Mouse (Mus musculus): ENCODE measurements around the gene Tmem59l.

Gene Tmem59l

DNA sequence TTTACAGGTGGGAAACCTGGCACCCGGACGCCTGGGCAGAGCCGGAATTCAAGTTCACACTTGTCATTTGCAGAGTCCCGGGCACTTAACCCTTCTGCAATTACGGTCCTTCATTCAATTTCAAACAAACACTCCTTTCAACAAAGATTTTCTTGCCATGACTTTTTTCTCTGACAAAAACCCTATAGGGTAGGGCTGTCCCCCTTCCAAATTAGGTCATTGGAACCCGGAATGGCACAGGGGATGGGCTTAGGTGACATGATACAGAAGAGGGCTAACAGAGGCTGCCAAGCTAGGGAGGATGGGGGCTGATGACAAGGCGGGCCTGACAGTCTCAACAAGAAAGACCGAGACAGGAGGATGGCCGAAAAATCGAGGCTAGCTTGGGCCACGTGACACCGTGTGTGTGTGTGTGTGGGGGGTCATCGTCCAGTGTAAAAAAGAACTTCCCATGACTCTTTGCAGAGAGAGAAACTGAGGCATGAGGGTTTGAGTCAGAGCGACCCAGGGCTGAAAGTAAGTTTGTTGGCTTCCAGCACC is 1.8 kb upstream of the Tmem59l start:
- DNase-seq (ENCODE audit: extremely low spot score) = peak; percentile 37

DNA sequence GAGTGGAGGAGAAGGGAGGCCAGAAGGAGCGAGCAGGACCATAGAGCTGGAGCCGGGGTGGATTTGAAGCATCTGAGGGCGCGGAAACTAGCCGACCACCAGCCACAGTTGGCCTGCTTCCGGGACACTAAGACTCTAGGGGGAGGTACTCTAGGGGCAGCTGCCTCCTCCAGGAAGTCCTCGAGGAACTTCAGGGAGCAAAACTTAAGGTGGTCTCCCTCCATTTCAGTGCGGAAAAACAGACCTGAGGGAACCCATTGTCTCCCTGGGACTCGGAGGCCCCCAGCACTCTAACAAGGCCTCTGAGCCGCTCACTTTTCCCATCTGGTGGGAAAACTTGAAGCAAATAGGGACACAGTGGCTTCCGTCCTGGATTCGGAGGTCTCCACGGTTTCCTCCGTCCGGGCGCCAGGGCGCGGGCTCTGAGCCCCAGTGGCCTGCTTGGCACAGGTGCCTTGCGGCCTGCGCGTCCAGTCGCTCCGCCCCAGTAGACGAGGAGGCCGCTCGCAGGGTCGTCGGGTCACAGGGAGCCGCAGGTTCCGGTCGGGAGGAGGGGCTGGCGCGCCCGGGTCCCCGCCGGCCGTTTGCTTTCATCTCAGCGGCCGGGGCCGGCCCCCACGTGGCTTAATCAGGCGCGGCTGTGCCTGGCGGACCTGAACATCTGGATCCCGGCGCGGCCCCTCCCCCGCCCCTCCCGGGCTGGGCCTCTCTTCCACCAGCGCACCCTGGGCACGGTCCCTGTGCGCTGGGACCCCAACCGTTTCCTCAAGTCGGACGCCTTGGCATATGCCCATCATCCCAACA is 1.0 kb upstream of the Tmem59l start:
- DNase-seq (ENCODE audit: extremely low spot score) = peak; percentile 80

DNA sequence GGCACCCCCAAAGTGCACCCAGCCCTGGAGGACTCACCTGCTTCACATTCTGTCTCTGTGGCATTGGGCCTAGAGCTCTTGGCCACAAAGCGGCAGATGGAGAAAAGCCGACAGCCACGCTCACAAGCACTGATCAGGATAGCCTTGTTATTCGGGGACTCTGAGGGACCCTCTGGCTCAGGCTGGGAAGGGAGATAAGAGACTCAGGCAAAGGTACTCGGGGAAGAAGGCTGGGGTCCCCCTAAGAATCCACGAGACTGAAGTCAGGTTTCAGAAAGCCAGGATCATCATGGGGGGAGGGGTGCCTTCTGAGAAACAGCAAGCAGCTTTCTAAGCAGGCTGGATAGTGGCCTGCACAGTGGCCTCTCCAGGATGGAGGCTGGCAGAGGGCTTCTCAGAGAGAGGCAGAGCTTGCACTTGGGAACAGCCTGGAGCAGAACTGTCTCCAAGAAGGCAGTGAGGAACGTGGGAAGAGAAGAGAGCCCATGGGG is 922 bp downstream of the Tmem59l start:
- no peak for DNase-seq (ENCODE audit: extremely low spot score)

DNA sequence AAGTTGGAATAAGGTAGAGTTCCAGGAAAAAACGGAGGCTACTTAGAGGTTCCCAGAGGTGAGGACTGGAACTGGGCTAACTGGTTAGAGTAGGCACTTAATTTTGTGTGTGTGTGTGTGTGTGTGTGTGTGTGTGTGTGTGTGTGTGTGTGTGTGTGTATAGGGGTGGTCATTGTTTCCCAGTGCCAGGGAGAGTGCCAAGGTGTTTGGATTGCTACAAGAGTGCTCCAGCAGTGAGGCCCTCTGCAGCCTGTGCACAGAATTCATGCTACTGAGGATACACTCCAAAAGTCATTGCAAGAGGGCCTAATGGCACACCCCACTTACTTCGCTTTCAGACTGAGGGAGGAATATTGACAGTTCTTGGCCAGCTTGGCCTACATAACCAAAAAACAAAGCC is 4.2 kb downstream of the Tmem59l start:
- no peak for DNase-seq (ENCODE audit: extremely low spot score)

DNA sequence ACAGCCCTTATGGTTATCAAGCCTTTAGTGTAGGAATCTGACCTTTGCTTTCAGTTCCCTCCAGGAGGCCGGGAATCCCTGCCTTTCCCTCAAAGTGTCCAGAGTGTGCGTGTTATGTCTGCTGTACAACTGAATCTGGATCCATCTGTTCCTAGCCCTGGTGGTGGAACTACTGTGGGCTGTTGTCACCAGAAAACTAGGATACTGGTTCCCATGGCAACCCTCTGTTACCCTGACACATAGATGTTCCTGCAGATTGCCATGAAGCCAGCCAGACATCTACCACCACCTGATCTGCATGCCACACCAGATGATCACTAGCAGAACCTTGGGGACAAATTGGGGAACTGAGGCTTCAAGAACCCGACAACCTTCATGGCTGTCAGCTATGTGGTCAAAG is 5.2 kb downstream of the Tmem59l start:
- no peak for DNase-seq (ENCODE audit: extremely low spot score)

DNA sequence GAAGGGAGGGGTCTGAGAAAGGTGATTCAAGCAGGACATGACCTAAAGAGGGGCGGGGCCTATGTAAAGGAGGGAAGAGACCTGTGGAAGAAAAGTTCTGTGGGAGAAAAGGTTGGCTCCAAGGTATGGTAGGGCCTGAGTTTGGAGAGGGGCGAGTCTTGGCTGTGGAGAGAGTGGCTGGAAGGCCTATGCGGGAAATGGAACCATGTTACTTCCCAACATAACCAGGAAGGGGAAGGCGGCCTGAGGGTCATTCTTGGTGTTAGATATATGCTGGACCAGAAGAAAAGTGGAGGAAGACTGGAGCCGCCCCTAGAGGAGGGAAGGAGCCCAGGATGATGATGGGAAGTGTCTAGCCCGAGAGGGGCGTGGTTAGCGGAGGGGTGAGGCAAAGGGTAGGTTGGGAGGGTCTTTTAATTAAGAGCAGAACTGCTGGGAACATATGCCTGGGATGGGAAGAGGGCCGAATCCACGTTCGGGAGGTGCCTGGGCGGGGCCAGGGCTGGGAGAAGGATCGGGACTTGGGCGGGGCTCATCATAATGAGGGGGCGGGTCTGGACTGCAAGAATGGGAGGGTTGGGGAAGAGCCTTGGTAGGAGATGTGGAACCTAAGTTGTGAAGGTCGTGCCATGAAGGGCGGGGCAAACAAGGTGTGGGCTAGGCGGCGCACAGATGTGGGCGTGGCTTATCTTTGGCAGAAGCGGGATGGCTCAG is 9.7 kb downstream of the Tmem59l start:
- peak; percentile 77 for DNase-seq (ENCODE audit: extremely low spot score)

DNA sequence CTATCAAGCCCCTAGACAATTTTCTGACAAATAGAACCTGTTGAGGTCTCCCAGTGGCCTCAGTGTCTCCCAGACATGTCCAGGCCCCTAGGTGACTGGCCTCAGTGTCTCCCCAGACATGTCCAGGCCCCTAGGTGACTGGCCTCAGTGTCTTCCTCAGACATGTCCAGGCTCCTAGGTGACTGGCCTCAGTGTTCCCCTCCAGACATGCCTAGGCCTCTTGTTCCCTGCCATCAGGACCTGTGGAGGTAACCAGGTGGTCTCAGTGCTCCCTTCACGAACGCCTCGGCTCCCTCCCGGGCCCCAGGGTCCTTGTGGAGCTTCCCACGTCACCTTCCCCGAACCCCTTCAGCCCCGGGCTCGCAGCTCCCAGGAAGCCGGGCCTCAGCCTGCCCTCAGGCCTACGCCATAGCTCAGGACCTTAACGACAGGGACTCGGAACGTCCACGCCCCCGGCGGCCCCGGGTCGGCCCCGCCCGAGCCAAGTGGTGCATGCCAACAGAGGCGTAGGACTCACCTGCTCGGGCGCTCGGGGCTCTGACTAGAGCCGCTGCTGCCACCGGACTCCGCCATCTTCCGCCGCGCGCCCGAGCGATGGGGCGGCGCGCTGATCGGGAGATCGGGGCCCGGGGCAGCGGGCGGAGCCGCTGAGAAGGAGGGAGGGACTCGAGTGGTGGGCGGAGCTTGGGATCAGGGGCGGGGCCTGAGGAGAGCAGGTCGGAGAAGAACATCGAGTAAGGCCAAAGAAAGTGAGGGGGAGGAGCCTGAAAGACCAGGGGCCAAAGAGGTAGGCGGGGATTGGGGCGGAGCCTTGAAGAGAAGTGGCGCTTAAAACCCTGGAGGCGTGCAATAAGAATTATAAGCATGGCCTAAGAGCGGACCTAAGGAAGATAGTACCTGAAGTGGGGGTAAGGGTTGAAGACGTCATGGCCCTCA is 10.6 kb downstream of the Tmem59l start, which contains the start of gene Klhl26:
Klhl26 (minus strand) TSS at position 636 of the 936 bp plus-strand sequence.
- peak; percentile 99 for DNase-seq (ENCODE audit: extremely low spot score)

DNA sequence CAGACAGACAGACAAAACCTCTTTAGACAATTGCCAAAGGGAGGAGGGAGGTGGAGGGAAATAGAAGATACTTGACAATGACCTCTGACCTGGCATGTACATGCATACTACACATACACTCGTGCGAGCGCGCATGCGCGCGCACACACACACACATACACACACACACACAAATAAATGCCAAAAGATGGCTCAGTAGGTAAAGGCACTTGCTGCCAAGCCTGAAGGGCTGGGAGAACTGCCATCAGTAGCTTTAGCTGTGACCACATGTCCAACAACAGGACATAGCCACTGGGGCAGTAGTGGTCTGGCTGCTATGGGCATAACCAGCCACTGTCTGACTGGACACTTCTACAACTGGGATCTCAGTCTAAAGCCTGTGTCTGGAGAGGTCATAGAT is 15.3 kb downstream of the Tmem59l start:
- no peak for DNase-seq (ENCODE audit: extremely low spot score)

DNA sequence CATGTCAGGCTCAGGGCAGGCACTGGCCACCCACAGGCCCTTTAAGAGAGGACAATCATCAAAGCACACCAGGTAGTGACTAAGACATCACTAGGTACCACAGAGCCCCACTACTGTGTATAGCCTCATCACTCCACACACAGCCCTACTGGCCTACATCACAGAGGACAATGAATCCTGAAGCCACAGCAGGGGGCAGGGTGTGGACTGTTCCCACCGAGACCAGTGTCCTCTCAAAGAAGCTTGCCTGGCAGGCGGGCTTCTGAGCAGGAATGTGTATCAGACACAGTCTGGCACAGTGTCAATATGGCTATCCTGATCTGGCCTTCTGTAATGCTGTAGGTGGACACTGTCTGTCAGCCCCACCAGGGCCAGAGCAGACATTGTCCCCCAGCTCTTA is 17.2 kb downstream of the Tmem59l start:
- no peak for DNase-seq (ENCODE audit: extremely low spot score)

DNA sequence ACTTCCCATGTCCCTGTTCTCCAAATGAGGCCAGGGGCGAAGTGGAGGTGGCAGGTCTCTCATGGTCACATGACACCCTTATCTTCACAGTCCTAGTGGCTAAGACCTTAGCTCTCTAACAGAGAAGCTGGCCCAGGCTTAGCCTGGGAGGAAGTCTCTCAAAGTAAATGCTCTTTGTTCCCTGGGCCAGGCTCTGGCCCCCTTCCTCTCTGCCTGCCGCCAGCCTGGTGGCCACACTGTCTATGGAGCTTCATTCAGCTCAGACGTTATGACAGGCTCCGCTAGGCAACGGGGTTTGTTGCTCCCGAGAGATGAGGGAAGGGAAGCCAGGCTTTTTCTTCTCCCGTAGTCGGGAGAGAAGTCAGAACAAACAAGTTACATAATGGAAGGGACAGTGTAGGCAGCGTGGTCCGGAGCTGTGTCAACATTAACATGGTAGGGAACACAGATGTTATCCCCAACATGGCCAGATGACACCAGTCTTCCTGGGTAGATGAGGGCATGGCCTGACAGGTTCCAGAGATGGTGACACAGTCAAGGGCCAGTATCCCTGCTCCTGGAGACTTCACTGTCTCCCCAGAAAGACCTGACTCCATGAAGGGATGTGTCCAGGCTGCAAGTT is 17.8 kb downstream of the Tmem59l start:
- no peak for DNase-seq (ENCODE audit: extremely low spot score)

DNA sequence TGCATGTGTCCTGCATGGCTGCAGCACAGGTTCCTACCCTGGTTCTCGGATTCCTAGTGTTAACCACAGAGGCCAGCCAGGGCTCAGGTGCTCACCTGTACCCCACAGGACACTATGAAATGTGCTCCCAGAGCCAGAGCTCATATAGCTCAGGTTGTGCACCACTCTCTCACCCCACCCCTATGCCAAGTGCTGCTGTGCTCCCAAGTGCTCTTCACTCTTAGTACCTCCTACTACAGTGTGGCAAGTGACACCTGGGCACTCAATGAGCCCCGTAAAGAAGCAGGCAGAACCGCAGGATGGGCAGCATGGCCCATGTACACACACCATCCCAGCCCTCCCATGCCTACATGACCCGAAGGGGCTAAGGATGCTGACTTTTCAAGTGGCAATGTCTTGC is 18.4 kb downstream of the Tmem59l start:
- no peak for DNase-seq (ENCODE audit: extremely low spot score)

DNA sequence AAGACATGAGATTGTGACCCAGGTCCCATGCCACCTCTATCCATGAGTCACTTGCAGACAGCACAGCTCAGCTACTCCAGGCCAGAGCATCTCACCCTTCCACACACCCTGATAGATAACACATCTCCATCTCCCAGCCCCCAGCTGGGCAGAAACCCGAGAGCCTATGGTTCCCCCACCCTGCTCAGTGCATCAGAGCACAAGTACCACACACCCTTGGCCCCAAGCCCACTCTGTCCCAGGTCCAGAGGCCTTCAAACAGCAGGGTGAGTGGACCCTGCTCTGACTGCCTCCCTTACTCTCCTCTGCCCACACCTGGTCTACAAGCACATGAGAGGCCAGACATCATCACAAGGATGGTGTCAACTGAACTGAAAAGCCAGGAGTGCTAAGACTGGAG is 19.3 kb downstream of the Tmem59l start:
- no peak for DNase-seq (ENCODE audit: extremely low spot score)

DNA sequence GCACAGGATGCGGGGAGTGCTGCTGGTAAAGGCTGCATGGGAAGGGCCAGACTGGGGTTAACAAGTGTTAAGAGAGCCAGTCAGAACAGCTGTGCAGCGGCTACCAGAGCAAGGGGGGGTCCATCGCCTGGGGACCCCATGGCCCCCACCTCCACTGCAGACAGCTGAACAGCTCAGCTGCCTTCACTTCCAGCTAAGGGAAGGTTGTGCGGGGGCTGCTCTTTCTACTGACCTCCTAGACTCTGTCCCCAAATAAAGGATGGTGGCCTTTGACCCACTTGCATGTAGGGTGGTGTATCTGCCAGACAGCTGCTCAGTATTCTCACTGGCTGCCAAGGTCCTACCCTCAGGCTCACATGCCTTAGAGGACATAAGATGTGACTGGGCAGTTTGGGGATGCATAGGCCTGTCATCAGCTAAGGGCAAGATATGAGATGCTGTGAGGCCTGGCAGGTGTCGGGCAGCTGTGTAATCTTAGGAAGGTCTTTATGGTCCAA is 19.9 kb downstream of the Tmem59l start:
- no peak for DNase-seq (ENCODE audit: extremely low spot score)

DNA sequence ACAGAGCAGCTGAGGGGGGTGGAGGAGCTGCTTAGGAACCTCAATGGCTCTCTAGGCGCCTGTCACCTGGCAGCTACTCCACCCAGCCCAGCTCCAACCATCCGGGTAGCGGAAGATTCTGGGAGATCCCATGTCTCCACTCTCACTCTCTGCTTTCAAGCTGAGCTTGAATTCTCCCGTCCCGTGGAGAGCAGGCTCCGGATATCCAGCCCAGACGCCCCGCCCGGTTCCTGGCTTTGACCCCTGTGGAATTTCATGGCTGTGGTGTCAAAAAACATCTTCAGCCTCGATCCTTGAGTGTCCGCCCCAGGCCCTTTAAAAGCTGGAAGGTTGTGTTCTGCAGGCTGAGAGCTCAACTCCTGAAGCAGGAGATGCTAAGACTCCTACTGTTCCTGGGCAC is 20.4 kb downstream of the Tmem59l start:
- DNase-seq (ENCODE audit: extremely low spot score) = no peak

DNA sequence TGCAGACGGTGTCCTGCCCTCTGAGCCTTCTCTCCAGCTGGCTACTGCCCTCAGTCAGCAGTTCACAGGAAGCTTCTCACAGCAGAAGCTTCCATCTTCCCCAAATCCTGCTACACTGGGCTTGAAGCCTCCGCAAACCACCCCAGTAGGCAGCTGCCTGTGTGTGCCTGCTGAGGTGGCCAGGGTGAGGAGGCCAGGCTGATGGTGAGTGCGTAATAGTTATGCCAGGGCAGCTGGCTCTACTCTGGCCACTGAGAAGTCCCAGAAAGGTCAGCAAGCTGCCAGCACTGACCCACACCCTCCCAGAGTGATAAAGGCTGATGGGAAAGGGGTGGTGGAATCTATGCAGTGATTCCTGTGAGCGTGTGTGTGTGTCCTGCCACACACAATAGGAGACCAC is 20.9 kb downstream of the Tmem59l start:
- DNase-seq (ENCODE audit: extremely low spot score) = no peak

DNA sequence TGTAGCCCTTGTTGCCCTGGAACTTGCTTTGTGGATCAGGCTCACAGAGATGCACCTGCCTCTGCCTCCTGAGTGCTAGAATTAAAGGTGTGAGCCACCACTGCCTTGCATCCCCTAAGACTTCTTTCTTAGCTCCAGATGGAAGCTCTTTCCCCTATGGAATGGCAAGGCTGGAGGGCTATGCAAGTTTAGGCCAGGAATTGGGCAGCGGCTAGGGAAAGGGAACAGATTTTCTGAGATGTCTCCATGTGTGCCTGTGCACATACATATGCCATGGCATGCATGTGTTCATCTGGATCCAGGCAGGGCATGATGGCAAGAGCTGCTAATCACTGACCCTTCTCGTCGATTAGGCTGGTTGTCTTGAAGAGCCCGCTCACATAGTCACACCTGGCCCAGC is 21.5 kb downstream of the Tmem59l start:
- DNase-seq (ENCODE audit: extremely low spot score) = no peak

DNA sequence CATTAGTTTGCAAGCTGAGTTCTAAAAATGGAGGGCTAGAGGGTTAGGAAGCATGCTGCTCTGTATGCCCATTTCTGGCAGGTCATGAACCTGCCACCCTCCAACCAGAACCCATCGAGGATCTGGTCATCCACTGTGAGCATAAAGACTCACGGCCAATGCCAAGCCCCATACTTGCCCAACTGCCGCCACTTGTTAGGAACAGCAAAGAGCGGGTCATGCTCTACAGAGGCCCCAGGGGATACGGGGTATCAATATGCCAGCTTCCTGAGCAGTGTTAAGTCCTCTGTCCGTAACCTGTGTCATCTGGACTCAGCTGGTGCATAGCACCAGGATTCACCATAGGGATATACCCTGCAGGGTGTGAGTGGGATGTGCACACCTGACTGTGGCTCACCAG is 23.0 kb downstream of the Tmem59l start:
- no peak for DNase-seq (ENCODE audit: extremely low spot score)

DNA sequence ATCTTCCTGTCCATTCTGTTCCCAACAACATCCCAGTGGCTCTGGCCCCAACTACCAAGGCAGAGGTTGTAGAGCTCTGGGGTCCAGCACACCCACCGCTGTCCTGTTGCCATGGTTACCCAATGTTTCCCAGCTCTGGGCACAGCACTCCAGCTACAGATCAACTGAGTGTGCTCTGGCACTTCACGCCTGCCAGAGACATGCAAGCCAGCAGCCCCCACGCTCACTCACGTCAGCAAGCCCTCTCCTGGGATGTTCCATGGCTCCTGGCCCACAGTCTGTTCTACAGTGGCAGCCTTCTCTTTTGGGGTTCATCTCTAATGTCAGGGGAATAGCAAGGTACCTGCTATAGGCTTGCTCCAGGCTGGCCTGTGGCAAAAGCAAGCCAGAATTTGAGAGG is 23.9 kb downstream of the Tmem59l start:
- DNase-seq (ENCODE audit: extremely low spot score) = no peak

DNA sequence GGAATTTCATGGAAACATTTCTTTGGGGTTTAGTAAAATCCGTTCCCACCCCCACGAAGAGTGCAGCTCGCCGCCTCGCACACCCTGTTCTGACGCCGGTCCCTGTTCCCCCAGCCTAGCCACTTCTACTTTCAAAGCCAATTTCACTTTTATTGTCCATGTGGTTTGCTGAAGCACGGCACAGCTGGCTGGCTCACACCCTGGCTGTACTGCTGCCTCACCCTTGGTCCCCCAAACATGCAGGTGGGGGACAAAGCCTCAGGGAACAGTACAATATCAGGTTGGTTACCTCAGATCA is 24.7 kb downstream of the Tmem59l start:
- no peak for DNase-seq (ENCODE audit: extremely low spot score)

DNA sequence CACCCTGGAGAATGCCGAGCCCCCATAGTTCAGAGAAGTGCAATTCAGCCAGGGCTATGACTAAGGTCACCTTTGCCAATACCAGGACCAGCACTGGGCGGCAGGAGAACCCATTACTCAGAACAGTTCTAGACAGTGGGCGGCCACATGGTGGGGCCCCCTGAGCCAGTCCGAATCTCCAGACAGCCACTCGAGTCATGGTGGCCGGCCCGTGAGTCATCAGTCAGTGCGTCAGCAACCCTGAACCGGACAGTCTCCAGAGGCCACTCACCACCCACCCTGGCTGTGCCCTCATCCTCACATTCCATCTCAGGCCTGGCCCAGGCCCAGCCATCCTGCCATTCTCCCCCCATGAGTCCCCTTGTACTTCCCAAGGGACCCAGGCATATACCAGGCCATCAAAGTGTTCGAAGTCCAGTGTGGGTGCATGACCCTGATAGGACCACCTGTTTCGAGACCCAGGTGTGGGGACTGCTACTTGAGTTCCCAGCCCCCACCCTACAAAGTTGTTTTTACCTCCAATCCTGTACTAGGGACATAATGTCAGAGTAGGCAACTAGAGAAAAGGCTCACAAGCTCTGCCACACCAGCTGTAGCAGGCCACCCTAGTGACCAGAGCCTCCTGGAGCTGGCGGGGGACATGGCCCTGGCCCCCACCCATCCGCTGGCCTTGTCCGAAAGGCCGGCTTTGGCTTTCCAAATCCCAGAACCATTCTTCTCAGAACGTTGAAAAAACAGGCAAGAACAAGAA is 25.2 kb downstream of the Tmem59l start:
- DNase-seq (ENCODE audit: extremely low spot score) = no peak

DNA sequence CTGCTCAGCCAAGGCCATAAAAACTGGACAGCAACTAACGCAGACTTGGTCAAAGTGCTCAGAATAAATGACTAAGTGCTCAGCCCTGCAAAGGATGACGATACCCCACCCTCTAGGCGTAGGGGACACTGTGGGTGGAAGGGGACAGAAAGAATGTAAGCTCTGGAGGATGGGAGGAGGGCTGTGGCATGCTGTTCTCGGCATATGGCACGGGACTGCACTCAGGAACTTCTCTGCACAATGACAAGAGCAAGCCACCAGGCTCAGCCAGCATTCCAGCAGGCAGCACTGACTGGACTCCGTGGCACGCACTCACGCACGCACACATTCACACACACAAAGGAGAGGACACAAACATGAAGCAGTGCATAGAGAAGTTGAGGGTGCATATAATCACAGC is 26.6 kb downstream of the Tmem59l start:
- no peak for DNase-seq (ENCODE audit: extremely low spot score)

Data from embryo, embryonic 9.5 days (tissue).